Mouse (Mus musculus): ENCODE results near the gene Cd200r3. TPM values are rescaled to one million over a fixed set of nuclear protein-coding genes. Genes with fewer than 3 reads are reported as not detected.

The Cd200r3 gene
- polyA plus RNA-seq, 1 experiment from 2014 or later = not detected

DNA sequence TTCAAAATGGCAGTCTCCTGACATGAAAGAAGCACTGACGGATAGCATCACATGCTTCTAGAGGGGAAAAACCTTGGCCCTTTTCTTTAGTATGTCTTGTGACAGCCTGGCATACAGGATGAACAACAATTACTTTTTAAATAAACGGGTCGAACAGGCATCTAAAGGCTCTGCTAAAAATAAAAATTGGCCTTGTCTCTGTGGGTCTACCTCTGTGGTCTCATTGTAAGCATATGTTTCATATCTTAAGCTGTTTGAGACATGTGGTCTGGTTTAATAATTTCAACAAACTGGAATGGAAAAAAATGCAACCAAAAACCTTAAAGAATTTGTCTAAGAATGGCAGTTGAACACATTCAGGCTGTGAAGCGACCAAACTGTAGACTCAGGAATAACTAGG is 27.4 kb downstream of the Cd200r3 start:
- TF ChIP-seq CTCF (IDR thresholded peaks at IDR 0.05) = no peak
- ATAC-seq (no peak), DNase-seq (ENCODE audit: low read depth, low spot score) (no peak)
- in situ Hi-C loops (cut with MboI; ENCODE audit: low pct_unique_long_range_greater_than_20kb) = no loop called here
- ChIA-PET POLR2A (no interaction called here), CTCF (interaction anchor here (1.3 kb wide), 1 partner anchor 15 kb away, joined by 3 read pairs; no protein-coding TSS in a partner anchor)
- H3K27me3 ChIP-seq = no peaks in the 10 kb centered on the region

DNA sequence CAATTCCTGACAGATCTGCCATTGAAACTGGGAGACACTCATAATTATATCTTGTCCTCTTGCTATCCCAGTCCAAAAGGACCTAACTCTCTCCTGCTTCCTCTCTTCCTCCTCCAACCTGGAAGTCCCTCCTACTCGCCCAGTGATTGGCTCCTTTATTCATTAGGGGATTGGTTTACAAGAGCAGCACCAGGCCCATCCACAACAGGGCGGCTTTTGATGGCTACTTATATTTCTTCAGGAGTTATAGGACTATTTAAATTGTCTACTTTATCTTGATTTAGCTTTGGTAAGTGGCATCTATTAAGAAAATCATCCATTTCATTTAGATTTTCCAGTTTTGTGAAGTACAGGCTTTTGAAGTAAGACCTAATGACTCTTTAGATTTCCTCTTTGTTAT is 30.6 kb downstream of the Cd200r3 start:
- POLR2A ChIA-PET = no interaction called here
- no peak for TF ChIP-seq CTCF (IDR thresholded peaks at IDR 0.05)
- H3K27me3 ChIP-seq = no peaks in the 10 kb centered on the region
- no peak for ATAC-seq
- CTCF ChIA-PET = no interaction called here
- DNase-seq (ENCODE audit: low read depth, low spot score) = no peak
- in situ Hi-C loops (cut with MboI; ENCODE audit: low pct_unique_long_range_greater_than_20kb) = no loop called here

- in situ Hi-C loops (cut with MboI; ENCODE audit: low pct_unique_long_range_greater_than_20kb) = no loop called here
- DNase-seq (ENCODE audit: low read depth, low spot score) = no peak
- peak; percentile 74 for ATAC-seq
- POLR2A ChIA-PET = no interaction called here
- H3K27me3 ChIP-seq = no peaks in the 10 kb centered on the region
- CTCF ChIA-PET = no interaction called here
- no peak for TF ChIP-seq CTCF (IDR thresholded peaks at IDR 0.05)
Measured at GRCm38 (mm10) chr16:44976081-44976480, 32.6 kb downstream of the Cd200r3 start.

DNA sequence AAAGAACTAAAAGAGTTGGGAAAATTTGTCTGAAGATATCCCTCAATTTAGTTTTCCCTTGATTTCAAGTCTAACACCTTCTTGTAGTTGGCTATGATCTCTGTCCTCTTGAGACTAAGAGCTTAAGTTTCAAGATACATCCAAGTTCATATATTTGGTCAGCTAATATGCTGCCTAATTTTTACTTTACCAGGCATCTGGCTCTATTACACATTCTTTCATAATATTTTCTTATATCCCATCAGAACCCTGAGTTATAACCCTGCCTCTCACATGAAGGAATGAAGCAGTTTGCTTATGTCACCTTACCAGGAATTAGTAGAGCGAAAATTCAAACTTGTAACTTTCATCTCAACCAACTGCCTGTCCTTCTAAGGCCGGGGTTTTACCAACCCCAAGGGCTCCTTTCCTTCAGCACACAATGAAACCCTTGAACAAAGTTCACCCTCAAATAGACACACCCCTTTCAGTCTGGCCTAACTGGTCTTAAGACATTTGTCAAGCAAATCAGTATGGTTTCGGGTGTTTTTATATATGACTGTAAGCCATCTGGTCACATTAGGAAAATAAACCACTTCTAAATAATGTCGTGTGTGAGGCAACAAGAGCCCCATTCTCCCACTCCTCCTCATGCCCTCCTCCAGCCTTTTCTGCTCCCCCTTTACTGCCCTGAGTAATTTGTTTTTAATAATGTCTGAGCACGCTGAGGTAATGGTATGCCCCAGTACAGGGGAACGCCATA is 33.6 kb downstream of the Cd200r3 start:
- CTCF ChIA-PET = no interaction called here
- POLR2A ChIA-PET = no interaction called here
- DNase-seq (ENCODE audit: low read depth, low spot score) (no peak), ATAC-seq (no peak)
- H3K27me3 ChIP-seq = no peaks in the 10 kb centered on the region
- TF ChIP-seq CTCF (IDR thresholded peaks at IDR 0.05) = no peak
- in situ Hi-C loops (cut with MboI; ENCODE audit: low pct_unique_long_range_greater_than_20kb) = no loop called here

DNA sequence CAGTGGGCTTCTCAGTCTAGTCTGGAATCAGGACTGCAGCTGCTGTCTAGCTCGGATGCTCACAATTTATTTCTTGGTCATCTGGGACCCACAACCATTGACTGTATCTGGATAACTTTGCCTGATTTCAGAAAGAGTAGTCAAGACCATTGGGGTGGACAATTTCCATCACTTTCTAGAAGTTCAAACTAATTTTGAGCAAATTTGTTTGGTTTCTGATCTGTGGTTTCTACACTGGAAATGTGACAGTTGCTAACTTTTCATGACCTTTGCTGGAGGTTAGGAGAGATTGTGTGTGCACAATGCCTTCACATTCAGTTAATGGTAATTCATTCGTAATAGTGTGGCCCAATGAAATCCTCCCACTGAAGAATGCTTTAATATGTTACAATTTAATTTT is 34.7 kb downstream of the Cd200r3 start:
- ChIA-PET CTCF (no interaction called here), POLR2A (no interaction called here)
- H3K27me3 ChIP-seq = no peaks in the 10 kb centered on the region
- no peak for DNase-seq (ENCODE audit: low read depth, low spot score)
- in situ Hi-C loops (cut with MboI; ENCODE audit: low pct_unique_long_range_greater_than_20kb) = no loop called here
- TF ChIP-seq CTCF (IDR thresholded peaks at IDR 0.05) = no peak
- ATAC-seq = no peak

- no peak for TF ChIP-seq CTCF (IDR thresholded peaks at IDR 0.05)
- in situ Hi-C loops (cut with MboI; ENCODE audit: low pct_unique_long_range_greater_than_20kb) = no loop called here
- H3K27me3 ChIP-seq = no peaks in the 10 kb centered on the region
- ChIA-PET POLR2A (no interaction called here), CTCF (interaction anchor here (1.2 to 1.3 kb wide), 2 partner anchors 17 to 28 kb away, joined by 3 read pairs; no protein-coding TSS in a partner anchor)
- DNase-seq (ENCODE audit: low read depth, low spot score) (no peak), ATAC-seq (no peak)
Measured at GRCm38 (mm10) chr16:44979355-44979896, 35.9 kb downstream of the Cd200r3 start.

- H3K27me3 ChIP-seq = no peaks in the 10 kb centered on the region
- DNase-seq (ENCODE audit: low read depth, low spot score) (no peak), ATAC-seq (no peak)
- TF ChIP-seq CTCF (IDR thresholded peaks at IDR 0.05) = no peak
- in situ Hi-C loops (cut with MboI; ENCODE audit: low pct_unique_long_range_greater_than_20kb) = no loop called here
- POLR2A ChIA-PET = interaction anchor here (0.6 kb wide), 1 partner anchor 39 kb away, joined by 5 read pairs; no protein-coding TSS in a partner anchor
- CTCF ChIA-PET = interaction anchor here (1.0 to 1.4 kb wide), 2 partner anchors 11 to 216 kb away, joined by 3 to 4 read pairs; no protein-coding TSS in a partner anchor
Measured at GRCm38 (mm10) chr16:44982972-44983371, 39.5 kb downstream of the Cd200r3 start.

DNA sequence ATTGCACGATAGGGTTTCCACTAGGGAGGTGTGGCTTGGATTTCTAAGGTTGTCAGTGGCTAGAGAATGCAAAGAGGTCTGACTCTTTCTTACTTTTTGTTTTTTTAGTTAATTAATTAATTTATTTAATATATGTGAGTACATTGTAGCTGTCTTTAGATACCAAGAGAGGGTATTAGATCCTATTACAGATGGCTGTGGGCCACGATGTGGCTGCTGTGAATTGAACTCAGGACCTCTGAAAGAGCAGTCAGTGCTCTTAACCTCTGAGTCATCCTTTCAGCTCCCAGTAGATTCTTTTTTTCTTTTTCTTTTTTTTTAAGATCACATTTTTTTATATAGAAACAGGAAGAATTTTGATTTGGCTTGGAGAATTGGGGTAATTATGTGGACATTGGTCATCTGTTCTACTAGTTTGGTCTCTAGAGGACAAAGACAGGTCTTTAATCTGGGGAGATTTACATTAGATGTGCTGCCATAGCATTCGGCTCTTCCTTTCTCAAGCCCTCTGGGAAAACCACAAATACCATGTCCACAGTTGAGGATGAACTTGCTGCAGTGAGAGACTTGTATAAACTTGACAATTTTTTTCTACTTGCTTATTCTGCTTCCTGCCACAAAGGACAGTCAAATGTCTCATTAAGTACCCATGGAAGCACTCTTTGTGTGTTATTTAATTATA is 40.0 kb downstream of the Cd200r3 start:
- DNase-seq (ENCODE audit: low read depth, low spot score) (no peak), ATAC-seq (no peak)
- no peak for TF ChIP-seq CTCF (IDR thresholded peaks at IDR 0.05)
- ChIA-PET POLR2A (interaction anchor here (0.6 kb wide), 1 partner anchor 40 kb away, joined by 5 read pairs; no protein-coding TSS in a partner anchor), CTCF (interaction anchor here (1.4 kb wide), 1 partner anchor 10 kb away, joined by 4 read pairs; no protein-coding TSS in a partner anchor)
- in situ Hi-C loops (cut with MboI; ENCODE audit: low pct_unique_long_range_greater_than_20kb) = no loop called here
- no peaks in the 10 kb centered on the region for H3K27me3 ChIP-seq

- CTCF ChIA-PET = no interaction called here
- TF ChIP-seq CTCF (IDR thresholded peaks at IDR 0.05) = no peak
- in situ Hi-C loops (cut with MboI; ENCODE audit: low pct_unique_long_range_greater_than_20kb) = no loop called here
- no peaks in the 10 kb centered on the region for H3K27me3 ChIP-seq
- no peak for DNase-seq (ENCODE audit: low read depth, low spot score)
- ATAC-seq = no peak
- POLR2A ChIA-PET = no interaction called here
Measured at GRCm38 (mm10) chr16:44984111-44984510, 40.6 kb downstream of the Cd200r3 start.

GRCm38 (mm10) chr16:44984925-44985324 is 41.4 kb downstream of the Cd200r3 start:
- DNase-seq (ENCODE audit: low read depth, low spot score) (no peak), ATAC-seq (no peak)

GRCm38 (mm10) chr16:44986029-44986428 is 42.6 kb downstream of the Cd200r3 start:
- ChIA-PET POLR2A (no interaction called here), CTCF (interaction anchor here (0.7 to 1.3 kb wide), 2 partner anchors 13 to 15 kb away, joined by 3 read pairs; no protein-coding TSS in a partner anchor)
- DNase-seq (ENCODE audit: low read depth, low spot score) (no peak), ATAC-seq (no peak)
- H3K27me3 ChIP-seq = no peaks in the 10 kb centered on the region
- no peak for TF ChIP-seq CTCF (IDR thresholded peaks at IDR 0.05)
- in situ Hi-C loops (cut with MboI; ENCODE audit: low pct_unique_long_range_greater_than_20kb) = no loop called here

More at GRCm38 (mm10) chr16:44984925-44985324, 41.4 kb downstream of the Cd200r3 start:
- TF ChIP-seq CTCF (IDR thresholded peaks at IDR 0.05) = no peak
- in situ Hi-C loops (cut with MboI; ENCODE audit: low pct_unique_long_range_greater_than_20kb) = no loop called here
- POLR2A ChIA-PET = no interaction called here
- CTCF ChIA-PET = no interaction called here
- no peaks in the 10 kb centered on the region for H3K27me3 ChIP-seq
